Mouse (Mus musculus): ENCODE results near the gene Magi1. TPM values are rescaled to one million over a fixed set of nuclear protein-coding genes. Genes with fewer than 3 reads are reported as not detected.
A peak's percentile ranks its signal among the peaks of the same experiment; 100 is the strongest.

The Magi1 gene
- total and polyA plus RNA-seq, 2 experiments from 2014 or later: 27.6 to 45.4 TPM

DNA sequence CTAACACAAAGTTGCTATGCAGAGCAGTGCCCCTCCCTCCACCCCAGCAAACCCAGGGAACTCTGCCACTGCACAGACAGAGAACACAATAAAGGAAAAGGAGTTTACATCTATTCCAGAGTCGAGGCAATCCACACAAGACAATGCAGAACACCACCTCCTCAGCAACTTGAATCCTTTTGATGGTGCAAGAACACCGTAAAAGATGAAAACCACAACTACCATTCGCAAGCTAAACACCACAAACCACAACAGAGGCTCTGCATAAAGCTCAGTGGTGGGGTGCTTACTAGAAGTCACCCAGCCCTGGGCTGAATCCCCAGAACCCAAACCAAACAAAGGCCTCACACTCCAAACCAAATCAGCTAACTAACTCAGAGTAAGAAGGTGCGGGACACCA lies 99.4 kb downstream of the Magi1 start:
- H3K4me2 ChIP-seq (ENCODE audit: low read depth, low read length, poor library complexity, severe bottlenecking): no peak overlapping the region
- H3K36me3 ChIP-seq (ENCODE audit: insufficient read depth, low read length): no peaks in the 10 kb centered on the region
- ATAC-seq (ENCODE audit: low FRiP score) (no peak), DNase-seq (ENCODE audit: low spot score) (no peak)
- H3K4me3 ChIP-seq (ENCODE audit: low read depth, low read length): no peak overlapping the region
- no peak for TF ChIP-seq CTCF (IDR thresholded peaks at IDR 0.05)
- no peak overlapping the region for H3K9ac ChIP-seq (replicated peaks; ENCODE audit: low read length, poor library complexity, severe bottlenecking)
- no peaks in the 10 kb centered on the region for H3K9me3 ChIP-seq (ENCODE audit: low read length)
- no peaks in the 10 kb centered on the region for H3K27me3 ChIP-seq (ENCODE audit: insufficient read depth, low read length)
- 78% methylated on average over 4 of the region's 4 CpGs for WGBS
- H3K4me1 ChIP-seq (ENCODE audit: insufficient read depth, low read length): no peaks in the 10 kb centered on the region
- no peak overlapping the region for H3K27ac ChIP-seq (ENCODE audit: low read depth, low read length)

DNA sequence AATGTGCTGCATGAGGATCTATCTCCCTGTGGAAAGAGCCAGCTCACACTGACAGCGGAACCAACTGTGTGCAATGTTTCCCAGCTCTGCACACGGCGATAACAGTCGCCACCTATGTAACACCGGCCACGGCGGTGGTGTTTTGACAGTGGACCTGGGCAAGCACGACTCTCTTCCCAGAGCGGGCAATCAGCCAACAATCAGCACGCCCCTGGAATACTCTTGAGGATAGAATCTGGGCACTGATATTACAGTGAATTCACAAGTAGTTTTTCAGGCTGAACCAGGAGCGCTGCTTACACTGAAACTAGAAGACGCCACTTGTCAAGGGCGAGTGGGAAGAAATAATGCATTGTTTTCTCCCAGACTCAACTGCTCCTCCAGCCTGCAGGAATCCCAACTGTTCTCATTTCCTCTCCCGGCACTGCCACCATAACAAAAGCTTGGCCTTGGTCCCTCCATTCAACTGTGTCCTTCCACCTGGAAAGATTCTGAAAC lies 100.3 kb downstream of the Magi1 start:
- H3K9ac ChIP-seq (replicated peaks; ENCODE audit: low read length, poor library complexity, severe bottlenecking): no peak overlapping the region
- WGBS: 57% methylated on average over 14 of the region's 14 CpGs
- no peak overlapping the region for H3K27ac ChIP-seq (ENCODE audit: low read depth, low read length)
- ATAC-seq (ENCODE audit: low FRiP score) (no peak), DNase-seq (ENCODE audit: low spot score) (peak; percentile 47)
- no peak overlapping the region for H3K4me2 ChIP-seq (ENCODE audit: low read depth, low read length, poor library complexity, severe bottlenecking)
- no peaks in the 10 kb centered on the region for H3K36me3 ChIP-seq (ENCODE audit: insufficient read depth, low read length)
- no peak for TF ChIP-seq CTCF (IDR thresholded peaks at IDR 0.05)
- H3K4me3 ChIP-seq (ENCODE audit: low read depth, low read length): no peak overlapping the region
- no peaks in the 10 kb centered on the region for H3K9me3 ChIP-seq (ENCODE audit: low read length)
- no peaks in the 10 kb centered on the region for H3K4me1 ChIP-seq (ENCODE audit: insufficient read depth, low read length)
- no peaks in the 10 kb centered on the region for H3K27me3 ChIP-seq (ENCODE audit: insufficient read depth, low read length)

DNA sequence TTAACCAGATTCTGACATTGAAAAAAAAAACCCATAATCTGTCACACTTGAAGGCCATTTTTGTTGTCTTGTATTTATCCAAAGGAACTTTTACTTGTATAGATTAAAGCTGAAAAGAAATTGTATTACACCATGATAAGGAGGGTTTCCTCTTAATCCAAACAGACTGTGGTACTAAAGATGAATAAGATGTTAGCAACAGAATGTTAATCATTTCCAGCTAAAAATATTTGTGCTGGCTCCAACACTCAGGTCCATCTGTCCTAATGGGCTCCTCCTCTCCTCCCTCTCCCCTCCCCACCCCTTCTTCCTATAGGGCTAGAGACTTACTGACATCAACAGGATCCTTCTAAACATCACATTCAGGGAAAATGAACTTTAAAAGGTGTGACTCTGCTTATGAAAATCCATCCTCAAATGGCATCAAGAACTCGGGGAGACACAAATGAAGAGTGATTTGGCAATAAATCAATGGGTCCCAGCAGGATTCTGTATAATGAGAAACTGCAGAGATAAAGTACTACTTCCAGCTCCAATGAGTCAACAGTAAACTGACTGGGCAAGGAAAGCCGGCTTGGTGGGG lies 102.0 kb downstream of the Magi1 start:
- no peaks in the 10 kb centered on the region for H3K9me3 ChIP-seq (ENCODE audit: low read length)
- H3K27ac ChIP-seq (ENCODE audit: low read depth, low read length): no peak overlapping the region
- no peak overlapping the region for H3K4me2 ChIP-seq (ENCODE audit: low read depth, low read length, poor library complexity, severe bottlenecking)
- DNase-seq (ENCODE audit: low spot score) (no peak), ATAC-seq (ENCODE audit: low FRiP score) (no peak)
- H3K36me3 ChIP-seq (ENCODE audit: insufficient read depth, low read length): no peaks in the 10 kb centered on the region
- H3K27me3 ChIP-seq (ENCODE audit: insufficient read depth, low read length): no peaks in the 10 kb centered on the region
- TF ChIP-seq CTCF (IDR thresholded peaks at IDR 0.05): no peak
- WGBS: 32% methylated on average over 2 of the region's 2 CpGs
- H3K4me3 ChIP-seq (ENCODE audit: low read depth, low read length): no peak overlapping the region
- no peaks in the 10 kb centered on the region for H3K4me1 ChIP-seq (ENCODE audit: insufficient read depth, low read length)
- no peak overlapping the region for H3K9ac ChIP-seq (replicated peaks; ENCODE audit: low read length, poor library complexity, severe bottlenecking)

DNA sequence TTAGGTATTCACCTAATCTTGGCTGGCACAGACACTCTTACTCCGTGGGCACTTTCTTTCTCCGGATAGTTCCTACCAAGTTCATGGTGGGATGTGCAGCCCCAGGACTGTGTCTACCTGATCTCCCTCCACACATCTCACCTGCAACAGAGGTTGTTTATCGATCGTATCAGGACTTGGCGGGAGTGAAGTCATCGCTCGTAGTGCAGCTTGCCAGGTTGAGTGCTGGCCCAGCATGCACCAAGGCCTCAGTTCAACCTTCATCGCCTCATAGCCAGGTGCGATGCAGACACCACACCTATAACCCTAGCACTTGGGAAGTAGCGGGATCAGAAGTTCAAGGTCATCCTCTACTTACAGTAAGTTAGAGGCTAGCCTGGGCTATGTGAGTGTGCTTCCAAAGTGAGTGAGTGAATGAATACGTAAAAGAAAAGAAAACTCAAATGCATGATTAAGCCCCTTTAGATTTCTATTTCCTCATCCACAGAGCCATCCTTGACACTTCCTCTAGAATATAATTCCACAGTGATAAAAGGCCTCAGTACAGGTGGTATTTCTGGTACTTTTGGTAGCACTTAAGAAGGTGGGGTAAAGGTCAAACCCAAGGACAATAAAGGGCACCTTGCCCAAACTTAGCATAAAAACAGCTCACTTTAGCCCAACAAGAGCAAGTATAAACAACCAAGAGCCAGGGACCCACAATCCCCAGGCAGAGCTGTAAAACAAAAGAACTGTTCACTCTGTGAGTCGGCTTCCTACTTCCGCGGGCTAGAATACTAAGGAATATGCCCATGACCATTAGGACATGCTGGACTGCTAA lies 103.2 kb downstream of the Magi1 start:
- Histone ChIP-seq H3K4me1 (ENCODE audit: insufficient read depth, low read length) (no peaks in the 10 kb centered on the region), H3K27ac (ENCODE audit: low read depth, low read length) (no peak overlapping the region), H3K9me3 (ENCODE audit: low read length) (no peaks in the 10 kb centered on the region), H3K4me3 (ENCODE audit: low read depth, low read length) (no peak overlapping the region), H3K4me2 (ENCODE audit: low read depth, low read length, poor library complexity, severe bottlenecking) (no peak overlapping the region), H3K9ac (replicated peaks; ENCODE audit: low read length, poor library complexity, severe bottlenecking) (no peak overlapping the region), H3K27me3 (ENCODE audit: insufficient read depth, low read length) (no peaks in the 10 kb centered on the region), H3K36me3 (ENCODE audit: insufficient read depth, low read length) (no peaks in the 10 kb centered on the region)
- no peak for TF ChIP-seq CTCF (IDR thresholded peaks at IDR 0.05)
- no peak for DNase-seq (ENCODE audit: low spot score)
- 92% methylated on average over 14 of the region's 14 CpGs for WGBS
- no peak for ATAC-seq (ENCODE audit: low FRiP score)

DNA sequence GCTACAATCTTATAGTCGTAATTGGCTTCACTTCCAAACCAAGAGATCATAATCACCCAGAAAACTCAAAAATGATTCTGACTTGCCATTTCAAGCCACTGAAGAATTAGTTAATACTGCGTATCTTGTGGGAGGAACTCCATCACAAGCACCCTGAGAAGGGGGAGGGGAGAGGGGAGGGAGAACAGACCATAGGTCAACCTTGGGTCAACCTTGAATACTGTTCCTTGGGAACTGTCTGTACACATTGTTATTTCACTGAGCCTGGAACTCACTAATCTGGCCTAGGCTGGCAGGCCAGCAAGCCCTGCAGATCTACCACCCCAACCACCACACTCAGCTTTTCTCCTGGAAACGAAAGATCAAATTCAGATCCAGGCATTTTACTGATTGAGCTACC lies 106.2 kb downstream of the Magi1 start:
- no peak overlapping the region for H3K27ac ChIP-seq (ENCODE audit: low read depth, low read length)
- DNase-seq (ENCODE audit: low spot score) (no peak), ATAC-seq (ENCODE audit: low FRiP score) (no peak)
- no peak for TF ChIP-seq CTCF (IDR thresholded peaks at IDR 0.05)
- H3K4me1 ChIP-seq (ENCODE audit: insufficient read depth, low read length): no peaks in the 10 kb centered on the region
- no peak overlapping the region for H3K9ac ChIP-seq (replicated peaks; ENCODE audit: low read length, poor library complexity, severe bottlenecking)
- WGBS: 77% methylated on average over 3 of the region's 3 CpGs
- H3K4me2 ChIP-seq (ENCODE audit: low read depth, low read length, poor library complexity, severe bottlenecking): no peak overlapping the region
- no peak overlapping the region for H3K4me3 ChIP-seq (ENCODE audit: low read depth, low read length)
- no peaks in the 10 kb centered on the region for H3K27me3 ChIP-seq (ENCODE audit: insufficient read depth, low read length)
- no peaks in the 10 kb centered on the region for H3K9me3 ChIP-seq (ENCODE audit: low read length)
- H3K36me3 ChIP-seq (ENCODE audit: insufficient read depth, low read length): no peaks in the 10 kb centered on the region

DNA sequence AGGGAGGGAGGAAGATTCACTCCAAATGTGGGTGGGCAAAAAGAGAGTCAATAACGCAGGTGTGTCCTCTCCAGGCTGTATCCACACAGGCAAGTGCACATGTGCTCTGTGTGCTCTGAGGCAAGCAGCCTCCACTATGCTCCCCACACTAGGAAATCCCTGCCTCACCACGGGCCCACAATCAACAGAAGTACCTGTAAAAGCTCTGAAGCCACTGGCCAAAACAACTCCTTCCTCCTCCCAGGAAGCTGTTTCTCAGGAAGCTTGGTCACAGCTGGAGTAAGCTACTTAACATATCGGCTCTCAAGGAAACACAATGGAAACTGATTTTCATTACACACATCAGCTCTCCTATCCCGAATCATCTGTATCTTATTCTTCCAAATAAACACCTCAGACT lies 107.0 kb downstream of the Magi1 start:
- no peak overlapping the region for H3K4me2 ChIP-seq (ENCODE audit: low read depth, low read length, poor library complexity, severe bottlenecking)
- no peak overlapping the region for H3K4me3 ChIP-seq (ENCODE audit: low read depth, low read length)
- H3K9ac ChIP-seq (replicated peaks; ENCODE audit: low read length, poor library complexity, severe bottlenecking): no peak overlapping the region
- WGBS: 25% methylated on average over 4 of the region's 4 CpGs
- no peaks in the 10 kb centered on the region for H3K4me1 ChIP-seq (ENCODE audit: insufficient read depth, low read length)
- H3K27ac ChIP-seq (ENCODE audit: low read depth, low read length): no peak overlapping the region
- no peak for DNase-seq (ENCODE audit: low spot score)
- ATAC-seq (ENCODE audit: low FRiP score): no peak
- no peak for TF ChIP-seq CTCF (IDR thresholded peaks at IDR 0.05)
- H3K27me3 ChIP-seq (ENCODE audit: insufficient read depth, low read length): no peaks in the 10 kb centered on the region
- no peaks in the 10 kb centered on the region for H3K9me3 ChIP-seq (ENCODE audit: low read length)
- no peaks in the 10 kb centered on the region for H3K36me3 ChIP-seq (ENCODE audit: insufficient read depth, low read length)

All from midbrain, postnatal 0 days (tissue).